Mouse (Mus musculus): ENCODE measurements around the gene Dnajc1. TPM values are rescaled to one million over a fixed set of nuclear protein-coding genes. Genes with fewer than 3 reads are reported as not detected.
A peak's percentile ranks its signal among the peaks of the same experiment; 100 is the strongest.

Gene Dnajc1
- polyA plus RNA-seq, 1 experiment from 2014 or later = 35.5 TPM

DNA sequence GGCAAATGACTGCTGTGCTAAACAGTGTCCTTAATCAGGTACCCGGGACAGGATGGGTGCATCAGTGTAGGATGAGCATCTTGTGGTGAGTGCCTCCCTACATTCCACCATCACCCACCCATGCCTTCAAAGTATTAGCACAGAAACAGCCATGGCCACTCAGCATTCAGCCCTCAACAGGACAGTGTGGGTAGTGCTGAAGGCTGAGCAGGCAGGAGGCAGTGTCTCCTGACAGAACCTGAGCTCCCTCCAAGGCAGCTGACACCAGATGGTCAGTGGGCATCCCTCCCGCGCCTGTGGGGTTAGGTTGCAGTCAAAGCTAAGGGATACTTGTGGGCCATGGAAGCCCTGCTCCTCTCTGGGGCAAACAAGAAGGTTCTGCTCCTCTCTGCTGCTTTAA lies 174.8 kb downstream of the Dnajc1 start:
- Histone ChIP-seq H3K36me3 (ENCODE audit: control insufficient read depth, insufficient read depth, low read length) (0 out of 2 replicates have a peak, but pooled peaks cover 7% of the 10 kb centered on the region), H3K27ac (ENCODE audit: low read depth, low read length) (no peak overlapping the region), H3K4me3 (ENCODE audit: low read depth, low read length) (no peak overlapping the region), H3K9me3 (ENCODE audit: control insufficient read depth, low read length) (no peaks in the 10 kb centered on the region), H3K27me3 (ENCODE audit: control insufficient read depth, insufficient read depth, low read length) (no peaks in the 10 kb centered on the region), H3K4me1 (replicated peaks; ENCODE audit: control insufficient read depth, insufficient read depth, low read length) (no peaks in the 10 kb centered on the region), H3K9ac (ENCODE audit: low read depth, low read length) (no peak overlapping the region), H3K4me2 (replicated peaks; ENCODE audit: low read depth, low read length) (no peak overlapping the region)
- ATAC-seq (ENCODE audit: low FRiP score) (0 out of 2 replicates have a peak, but pooled peaks have one; percentile 27), DNase-seq (ENCODE audit: low spot score) (no peak)
- WGBS = 56% methylated on average over 3 of the region's 3 CpGs

GRCm38 (mm10) chr2:18214031-18214430 lies 178.6 kb downstream of the Dnajc1 start:
- H3K9me3 ChIP-seq (ENCODE audit: control insufficient read depth, low read length) = no peaks in the 10 kb centered on the region
- WGBS = 73% methylated on average over 2 of the region's 2 CpGs
- H3K27me3 ChIP-seq (ENCODE audit: control insufficient read depth, insufficient read depth, low read length) = no peaks in the 10 kb centered on the region
- no peak overlapping the region for H3K9ac ChIP-seq (ENCODE audit: low read depth, low read length)
- no peak overlapping the region for H3K27ac ChIP-seq (ENCODE audit: low read depth, low read length)
- H3K36me3 ChIP-seq (ENCODE audit: control insufficient read depth, insufficient read depth, low read length) = peaks cover 9% of the 10 kb centered on the region
- H3K4me1 ChIP-seq (replicated peaks; ENCODE audit: control insufficient read depth, insufficient read depth, low read length) = no peaks in the 10 kb centered on the region
- DNase-seq (ENCODE audit: low spot score) (no peak), ATAC-seq (ENCODE audit: low FRiP score) (no peak)
- H3K4me3 ChIP-seq (ENCODE audit: low read depth, low read length) = no peak overlapping the region
- H3K4me2 ChIP-seq (replicated peaks; ENCODE audit: low read depth, low read length) = no peak overlapping the region

DNA sequence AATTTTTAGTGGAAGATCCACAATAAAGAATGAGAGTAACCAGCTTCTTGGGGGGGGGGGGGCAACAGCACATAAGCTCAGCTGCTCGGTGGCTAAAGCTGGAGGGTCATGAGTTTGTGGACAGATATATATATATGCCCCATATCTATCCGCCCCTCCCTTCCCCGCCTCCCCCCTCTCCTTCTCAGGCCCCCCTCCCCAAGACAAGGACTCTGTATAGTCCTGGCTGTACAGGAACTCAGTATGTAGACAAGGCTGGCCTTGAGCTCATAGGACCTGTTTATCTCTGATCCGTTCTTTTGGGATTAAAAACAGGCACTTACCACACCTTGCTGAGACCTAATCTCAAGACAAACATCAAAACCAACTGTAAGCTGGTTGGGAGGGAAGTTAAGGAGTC lies 182.7 kb downstream of the Dnajc1 start:
- no peak overlapping the region for H3K9ac ChIP-seq (ENCODE audit: low read depth, low read length)
- no peaks in the 10 kb centered on the region for H3K9me3 ChIP-seq (ENCODE audit: control insufficient read depth, low read length)
- no peak for ATAC-seq (ENCODE audit: low FRiP score)
- peaks cover 6% of the 10 kb centered on the region for H3K36me3 ChIP-seq (ENCODE audit: control insufficient read depth, insufficient read depth, low read length)
- H3K4me1 ChIP-seq (replicated peaks; ENCODE audit: control insufficient read depth, insufficient read depth, low read length) = no peaks in the 10 kb centered on the region
- no peak overlapping the region for H3K4me3 ChIP-seq (ENCODE audit: low read depth, low read length)
- no peak overlapping the region for H3K4me2 ChIP-seq (replicated peaks; ENCODE audit: low read depth, low read length)
- H3K27ac ChIP-seq (ENCODE audit: low read depth, low read length) = no peak overlapping the region
- WGBS = 94% methylated on average over 4 of the region's 4 CpGs
- no peak for DNase-seq (ENCODE audit: low spot score)
- no peaks in the 10 kb centered on the region for H3K27me3 ChIP-seq (ENCODE audit: control insufficient read depth, insufficient read depth, low read length)

GRCm38 (mm10) chr2:18209211-18209823 lies 183.3 kb downstream of the Dnajc1 start:
- H3K4me1 ChIP-seq (replicated peaks; ENCODE audit: control insufficient read depth, insufficient read depth, low read length) = no peaks in the 10 kb centered on the region
- no peaks in the 10 kb centered on the region for H3K27me3 ChIP-seq (ENCODE audit: control insufficient read depth, insufficient read depth, low read length)
- no peak overlapping the region for H3K27ac ChIP-seq (ENCODE audit: low read depth, low read length)
- H3K36me3 ChIP-seq (ENCODE audit: control insufficient read depth, insufficient read depth, low read length) = peaks cover 8% of the 10 kb centered on the region
- H3K9me3 ChIP-seq (ENCODE audit: control insufficient read depth, low read length) = no peaks in the 10 kb centered on the region
- ATAC-seq (ENCODE audit: low FRiP score) = no peak
- H3K9ac ChIP-seq (ENCODE audit: low read depth, low read length) = no peak overlapping the region
- no peak overlapping the region for H3K4me3 ChIP-seq (ENCODE audit: low read depth, low read length)
- H3K4me2 ChIP-seq (replicated peaks; ENCODE audit: low read depth, low read length) = no peak overlapping the region
- DNase-seq (ENCODE audit: low spot score) = no peak
- WGBS = 91% methylated on average over 7 of the region's 7 CpGs

DNA sequence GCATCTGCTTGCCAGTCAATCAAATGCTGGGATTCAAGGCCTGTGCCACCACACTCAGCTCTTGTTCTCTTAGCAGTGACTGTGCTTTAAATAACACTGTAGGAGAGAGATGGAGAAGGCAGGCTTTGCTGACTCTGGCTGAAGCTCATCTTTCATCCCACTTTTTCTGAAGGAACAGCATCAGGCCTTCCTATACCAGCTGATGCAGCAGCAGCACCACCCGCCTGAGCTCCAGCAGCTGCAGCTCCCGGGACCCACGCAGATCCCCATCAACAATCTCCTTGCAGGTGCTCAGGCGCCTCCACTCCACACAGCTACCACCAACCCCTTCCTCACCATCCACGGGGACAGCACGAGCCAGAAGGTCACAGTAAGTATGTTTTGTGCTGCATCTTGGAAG lies 184.1 kb downstream of the Dnajc1 start:
- Histone ChIP-seq H3K4me3 (ENCODE audit: low read depth, low read length) (no peak overlapping the region), H3K9me3 (ENCODE audit: control insufficient read depth, low read length) (no peaks in the 10 kb centered on the region), H3K9ac (ENCODE audit: low read depth, low read length) (no peak overlapping the region), H3K27ac (ENCODE audit: low read depth, low read length) (no peak overlapping the region), H3K4me1 (replicated peaks; ENCODE audit: control insufficient read depth, insufficient read depth, low read length) (no peaks in the 10 kb centered on the region), H3K27me3 (ENCODE audit: control insufficient read depth, insufficient read depth, low read length) (no peaks in the 10 kb centered on the region), H3K36me3 (ENCODE audit: control insufficient read depth, insufficient read depth, low read length) (peaks cover 8% of the 10 kb centered on the region), H3K4me2 (replicated peaks; ENCODE audit: low read depth, low read length) (no peak overlapping the region)
- ATAC-seq (ENCODE audit: low FRiP score) (no peak), DNase-seq (ENCODE audit: low spot score) (no peak)
- WGBS = 90% methylated on average over 6 of the region's 6 CpGs

DNA sequence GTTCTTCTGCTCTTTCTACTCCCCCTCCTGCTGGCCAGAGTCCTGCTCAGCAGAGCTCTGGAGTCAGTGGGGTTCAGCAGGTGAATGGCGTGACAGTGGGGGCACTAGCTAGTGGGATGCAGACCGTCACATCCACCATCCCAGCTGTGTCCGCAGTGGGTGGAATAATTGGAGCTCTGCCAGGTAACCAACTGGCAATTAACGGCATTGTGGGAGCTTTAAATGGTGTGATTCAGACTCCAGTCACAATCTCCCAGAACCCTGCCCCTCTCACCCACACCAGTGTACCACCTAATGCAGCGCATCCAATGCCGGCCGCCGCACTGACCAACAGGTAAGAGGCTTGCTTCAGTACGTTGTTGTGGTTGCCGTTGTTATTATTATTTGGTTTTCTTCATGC lies 185.8 kb downstream of the Dnajc1 start:
- no peak overlapping the region for H3K9ac ChIP-seq (ENCODE audit: low read depth, low read length)
- H3K4me3 ChIP-seq (ENCODE audit: low read depth, low read length) = no peak overlapping the region
- ATAC-seq (ENCODE audit: low FRiP score) (no peak), DNase-seq (ENCODE audit: low spot score) (no peak)
- no peaks in the 10 kb centered on the region for H3K9me3 ChIP-seq (ENCODE audit: control insufficient read depth, low read length)
- no peaks in the 10 kb centered on the region for H3K4me1 ChIP-seq (replicated peaks; ENCODE audit: control insufficient read depth, insufficient read depth, low read length)
- peaks cover 10% of the 10 kb centered on the region for H3K36me3 ChIP-seq (ENCODE audit: control insufficient read depth, insufficient read depth, low read length)
- no peak overlapping the region for H3K27ac ChIP-seq (ENCODE audit: low read depth, low read length)
- H3K4me2 ChIP-seq (replicated peaks; ENCODE audit: low read depth, low read length) = no peak overlapping the region
- WGBS = 91% methylated on average over 10 of the region's 10 CpGs
- no peaks in the 10 kb centered on the region for H3K27me3 ChIP-seq (ENCODE audit: control insufficient read depth, insufficient read depth, low read length)

DNA sequence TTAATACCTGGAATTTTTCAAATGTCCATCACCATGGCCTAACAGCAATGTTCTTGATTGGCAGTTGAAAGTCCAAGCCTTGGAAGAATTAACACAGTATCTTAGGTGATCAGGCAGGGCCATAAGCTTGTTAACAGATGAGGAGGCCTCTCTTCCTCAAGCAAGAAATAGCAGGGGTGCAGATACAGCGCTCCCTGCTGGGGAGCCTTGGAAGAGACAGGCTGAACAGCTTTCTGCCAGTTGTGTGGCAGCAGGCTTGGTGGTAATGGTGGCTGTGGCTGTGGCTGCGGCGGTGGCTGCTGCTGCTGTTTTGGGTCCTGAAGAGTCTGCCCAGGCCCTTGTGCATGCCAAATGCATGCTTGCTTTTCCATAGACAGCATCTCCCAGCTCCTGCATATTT lies 187.5 kb downstream of the Dnajc1 start:
- Histone ChIP-seq H3K4me1 (replicated peaks; ENCODE audit: control insufficient read depth, insufficient read depth, low read length) (no peaks in the 10 kb centered on the region), H3K27me3 (ENCODE audit: control insufficient read depth, insufficient read depth, low read length) (no peaks in the 10 kb centered on the region), H3K9ac (ENCODE audit: low read depth, low read length) (no peak overlapping the region), H3K27ac (ENCODE audit: low read depth, low read length) (no peak overlapping the region), H3K9me3 (ENCODE audit: control insufficient read depth, low read length) (no peaks in the 10 kb centered on the region), H3K4me2 (replicated peaks; ENCODE audit: low read depth, low read length) (no peak overlapping the region), H3K36me3 (ENCODE audit: control insufficient read depth, insufficient read depth, low read length) (peaks cover 7% of the 10 kb centered on the region; the same call in 1 of the 2 replicates), H3K4me3 (ENCODE audit: low read depth, low read length) (no peak overlapping the region)
- ATAC-seq (ENCODE audit: low FRiP score) (no peak), DNase-seq (ENCODE audit: low spot score) (peak; percentile 78)
- 68% methylated on average over 3 of the region's 3 CpGs for WGBS

DNA sequence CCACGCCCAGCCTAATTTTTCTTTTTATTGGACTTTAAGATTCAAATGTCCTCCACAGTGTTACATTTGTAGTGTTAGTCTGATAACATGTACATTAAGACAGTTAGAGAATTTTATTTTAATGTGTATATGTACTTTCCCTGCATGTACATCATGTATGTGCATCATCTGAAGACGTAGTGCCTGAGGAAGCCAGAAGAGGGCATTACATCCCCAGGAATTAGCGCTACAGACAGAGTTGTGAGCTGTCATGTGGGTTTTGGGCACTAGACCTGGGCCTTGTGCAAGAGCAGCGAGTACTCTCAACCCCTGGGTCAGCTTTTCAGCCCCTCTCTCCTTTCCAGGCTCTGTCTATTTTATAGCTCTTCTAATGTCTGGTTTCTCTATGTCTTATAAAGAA lies 189.7 kb downstream of the Dnajc1 start:
- 95% methylated on average over 4 of the region's 4 CpGs for WGBS
- Histone ChIP-seq H3K27ac (ENCODE audit: low read depth, low read length) (no peak overlapping the region), H3K4me3 (ENCODE audit: low read depth, low read length) (no peak overlapping the region), H3K9ac (ENCODE audit: low read depth, low read length) (no peak overlapping the region), H3K9me3 (ENCODE audit: control insufficient read depth, low read length) (no peaks in the 10 kb centered on the region), H3K27me3 (ENCODE audit: control insufficient read depth, insufficient read depth, low read length) (no peaks in the 10 kb centered on the region), H3K36me3 (ENCODE audit: control insufficient read depth, insufficient read depth, low read length) (peaks cover 6% of the 10 kb centered on the region; the same call in 1 of the 2 replicates), H3K4me2 (replicated peaks; ENCODE audit: low read depth, low read length) (no peak overlapping the region), H3K4me1 (replicated peaks; ENCODE audit: control insufficient read depth, insufficient read depth, low read length) (no peaks in the 10 kb centered on the region)
- DNase-seq (ENCODE audit: low spot score) (no peak), ATAC-seq (ENCODE audit: low FRiP score) (no peak)

DNA sequence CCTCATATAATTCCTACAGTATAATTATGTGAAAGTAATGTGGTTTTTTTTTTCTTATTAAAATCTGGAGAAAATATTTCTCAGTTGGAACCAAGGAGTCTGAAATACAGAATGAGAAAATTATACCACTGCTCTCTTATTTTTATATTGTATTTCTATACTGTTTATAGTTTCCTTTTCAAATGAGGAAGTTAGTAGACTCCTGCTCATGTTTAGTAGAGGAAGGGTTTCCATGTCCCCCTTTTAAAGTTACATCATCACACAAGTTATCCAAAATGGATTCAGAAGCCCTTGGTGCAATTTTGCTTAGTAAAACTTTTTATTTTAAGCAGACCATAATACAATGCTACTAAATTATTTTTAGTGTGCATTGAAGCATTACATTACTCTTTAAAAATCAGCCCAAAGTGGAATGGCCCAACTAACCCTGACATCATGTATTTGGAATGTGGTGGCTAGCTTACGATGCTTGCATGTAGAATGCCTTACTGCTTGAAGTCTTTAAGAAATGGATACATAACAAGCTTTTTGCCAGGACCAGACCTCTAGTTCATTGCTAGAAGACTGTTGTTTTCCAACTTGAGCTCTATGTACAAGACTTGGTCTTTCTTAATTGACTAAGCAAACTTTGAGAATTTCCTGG lies 190.7 kb downstream of the Dnajc1 start:
- Histone ChIP-seq H3K27me3 (ENCODE audit: control insufficient read depth, insufficient read depth, low read length) (no peaks in the 10 kb centered on the region), H3K27ac (ENCODE audit: low read depth, low read length) (no peak overlapping the region), H3K9ac (ENCODE audit: low read depth, low read length) (no peak overlapping the region), H3K4me1 (replicated peaks; ENCODE audit: control insufficient read depth, insufficient read depth, low read length) (no peaks in the 10 kb centered on the region), H3K36me3 (ENCODE audit: control insufficient read depth, insufficient read depth, low read length) (peaks cover 5% of the 10 kb centered on the region; the same call in 1 of the 2 replicates), H3K4me2 (replicated peaks; ENCODE audit: low read depth, low read length) (no peak overlapping the region), H3K4me3 (ENCODE audit: low read depth, low read length) (no peak overlapping the region), H3K9me3 (ENCODE audit: control insufficient read depth, low read length) (no peaks in the 10 kb centered on the region)
- DNase-seq (ENCODE audit: low spot score) = no peak
- ATAC-seq (ENCODE audit: low FRiP score) = no peak
- 86% methylated on average over 1 of the region's 1 CpGs for WGBS
